Mouse (Mus musculus) neutrophil, adult 5-6 weeks (primary cell): Measurements from ENCODE around the gene Sh3bp4. TPM values are rescaled to one million over a fixed set of nuclear protein-coding genes. Genes with fewer than 3 reads are reported as not detected.

Source experiments
- ATAC-seq: fragments of 151-379, 151-347 bp; 2 replicates; pipeline ENCODE4 v1.8.0; 2017; ENCODE audit warnings: mild to moderate bottlenecking, moderate TSS enrichment; ENCODE audit not compliant: insufficient number of reproducible peaks, poor library complexity, low FRiP score, severe bottlenecking; ENCODE audit errors: extremely low read depth
- total RNA-seq: library from RNA; stranded (forward); fragments of 200-1000 nt; gene quantifications from 2 replicates; pipeline ENCODE4 v1.2.3, GENCODE M21; 2017

Gene Sh3bp4
- total RNA-seq, 1 experiment from 2014 or later, result not detected

GRCm38 (mm10) chr1:89112544-89112943 lies 42.3 kb downstream of the Sh3bp4 start:
- ATAC-seq, result no peak

DNA sequence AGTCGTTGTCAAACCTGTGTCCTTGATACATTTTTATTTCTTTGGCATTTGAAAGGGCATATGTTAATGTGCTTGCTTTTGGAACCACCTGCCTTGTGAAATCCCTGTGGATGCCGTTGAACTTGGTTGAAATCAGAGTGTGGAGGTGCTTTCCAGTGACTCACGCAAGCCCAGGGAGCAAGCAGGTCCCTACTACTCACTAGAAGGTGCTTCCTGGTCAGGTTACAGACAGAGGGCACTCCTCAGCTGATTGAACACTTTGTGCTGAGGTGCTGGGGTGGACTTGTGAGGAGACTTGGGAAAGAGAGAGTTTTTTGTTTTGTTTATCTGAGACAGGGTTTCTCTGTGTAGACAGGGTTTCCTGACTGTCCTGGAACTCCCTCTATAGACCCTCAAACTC lies 43.5 kb downstream of the Sh3bp4 start:
- no peak for ATAC-seq

DNA sequence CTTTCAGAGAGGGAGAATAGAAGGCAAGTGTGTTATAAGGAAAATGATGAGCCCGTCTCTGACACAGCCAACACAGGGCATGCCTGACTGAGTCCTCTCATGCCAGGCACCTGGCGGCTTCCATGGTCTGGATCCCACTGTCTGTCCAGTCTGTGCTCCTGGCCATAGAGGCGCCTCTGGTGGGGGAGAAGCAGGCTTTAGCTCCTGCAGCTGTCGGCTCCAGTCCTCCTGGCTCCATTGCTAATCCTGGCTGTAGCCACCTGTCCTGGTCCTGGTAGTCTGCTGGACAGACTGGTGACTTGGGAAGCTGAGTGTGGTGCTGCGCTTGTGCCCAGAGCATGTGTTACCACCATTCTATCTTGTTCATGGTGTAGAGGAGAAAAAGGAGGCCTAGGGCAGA lies 46.8 kb downstream of the Sh3bp4 start:
- ATAC-seq, result no peak

- ATAC-seq, result no peak
These were observed 47.9 kb downstream of the Sh3bp4 start for GRCm38 (mm10) chr1:89118076-89118475.

- ATAC-seq, result no peak
These were observed 48.6 kb downstream of the Sh3bp4 start for GRCm38 (mm10) chr1:89118836-89119235.

GRCm38 (mm10) chr1:89120290-89120689 lies 50.1 kb downstream of the Sh3bp4 start:
- ATAC-seq, result no peak

DNA sequence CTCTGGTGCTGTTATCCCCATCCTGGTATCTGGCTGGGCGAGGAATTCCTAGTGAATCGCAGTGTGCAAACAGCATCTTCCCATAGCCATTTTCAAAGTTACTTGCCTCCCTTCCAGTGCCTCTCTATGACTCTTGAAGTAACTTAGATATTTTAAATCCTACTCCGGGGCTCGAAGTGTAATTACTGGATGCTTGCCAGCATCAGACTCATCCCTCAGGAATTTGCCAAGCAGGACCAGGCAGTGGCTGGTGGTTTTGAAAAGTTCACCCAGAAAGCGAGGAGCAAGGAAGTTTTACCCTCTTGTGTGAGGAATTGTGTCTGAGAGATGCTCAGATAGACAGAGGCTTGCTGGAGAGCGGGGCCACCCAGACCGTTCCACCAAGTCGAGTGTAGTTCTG lies 51.3 kb downstream of the Sh3bp4 start:
- ATAC-seq, result no peak

DNA sequence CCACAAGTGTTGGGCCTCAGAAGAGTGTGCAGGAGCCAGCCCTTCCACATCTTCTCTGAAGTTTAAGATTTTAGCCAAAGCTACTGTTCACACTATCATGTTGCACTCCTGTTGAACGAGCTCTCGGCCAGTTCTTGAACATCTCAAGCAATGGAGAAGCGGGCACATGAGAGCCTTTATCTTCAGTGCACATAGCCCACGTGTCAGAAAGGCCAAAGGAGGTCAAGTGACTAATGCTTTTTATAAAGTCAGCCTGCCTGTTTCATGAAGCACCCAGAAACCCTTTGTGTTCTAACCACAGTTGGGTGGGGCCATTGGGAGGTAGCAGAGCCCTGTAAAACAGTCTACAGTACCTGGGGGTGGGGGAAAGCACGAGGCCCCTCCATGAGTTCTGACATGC lies 52.2 kb downstream of the Sh3bp4 start:
- ATAC-seq, result no peak

DNA sequence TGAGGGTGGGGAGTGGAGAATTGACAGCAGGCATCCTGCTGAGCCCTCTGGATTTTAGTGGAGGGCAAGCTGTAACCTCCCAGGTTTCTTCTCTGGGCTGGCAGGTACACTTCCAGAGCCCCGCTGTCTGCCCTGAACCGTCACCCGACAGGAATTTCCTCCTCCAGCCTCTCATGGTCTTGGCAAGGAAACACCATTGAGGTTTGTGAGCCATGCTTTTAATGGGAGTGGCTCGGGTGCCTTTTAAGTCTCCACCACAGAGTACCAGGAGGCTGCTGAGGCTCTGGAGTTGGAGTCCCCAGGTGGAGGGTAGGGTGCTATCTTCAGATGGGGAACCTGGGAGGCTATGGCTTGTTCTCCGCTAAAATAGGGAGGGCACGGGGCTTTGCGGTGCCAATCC lies 53.9 kb downstream of the Sh3bp4 start:
- ATAC-seq, result no peak

- no peak for ATAC-seq
These were observed 56.9 kb downstream of the Sh3bp4 start for GRCm38 (mm10) chr1:89127163-89127562.

DNA sequence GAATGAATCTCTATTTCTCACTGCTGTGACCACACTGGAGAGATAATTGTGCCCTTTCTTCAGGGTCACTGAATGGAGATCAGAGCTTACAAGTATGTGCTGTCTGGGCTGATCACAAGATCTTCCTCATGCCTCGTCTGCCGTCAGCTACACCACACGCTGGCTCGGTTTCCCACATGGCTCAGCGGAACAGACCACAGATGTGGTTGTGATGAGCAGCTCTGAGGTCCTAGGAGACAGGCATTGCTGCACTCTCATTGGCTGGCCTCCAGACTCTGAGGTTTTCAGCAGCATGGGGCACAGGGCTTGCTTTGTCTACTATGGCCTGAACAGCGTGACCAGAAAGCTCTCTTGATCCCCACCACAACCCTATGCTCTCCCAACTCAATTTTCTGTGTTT lies 60.2 kb downstream of the Sh3bp4 start:
- no peak for ATAC-seq

DNA sequence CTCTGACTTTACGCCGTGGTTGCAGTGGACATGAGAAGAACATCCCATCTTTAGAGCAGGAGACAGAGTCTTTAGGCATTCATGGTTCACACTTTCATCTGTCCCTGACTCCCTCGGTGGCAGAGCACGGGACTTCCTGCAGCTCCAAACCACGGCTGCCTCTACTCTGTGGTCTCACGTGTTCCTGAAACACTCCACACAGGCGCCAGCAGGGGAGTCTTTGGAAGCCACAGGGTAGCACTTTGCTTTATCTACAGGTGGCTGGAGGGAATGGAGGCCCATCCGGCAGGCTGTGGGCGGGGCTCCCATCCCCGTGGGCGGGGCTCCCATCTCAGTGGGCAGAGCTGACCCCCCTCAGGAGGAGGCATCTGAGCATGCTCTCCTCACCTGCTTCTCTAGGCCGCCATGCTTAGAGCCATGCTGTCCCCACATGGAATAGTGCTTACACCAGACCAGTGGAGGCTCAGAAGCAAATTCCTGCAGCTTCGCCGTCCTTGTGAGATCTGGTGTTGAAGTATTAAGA lies 60.9 kb downstream of the Sh3bp4 start:
- no peak for ATAC-seq

- ATAC-seq, result no peak
These were observed 61.5 kb downstream of the Sh3bp4 start for GRCm38 (mm10) chr1:89131707-89132106.

DNA sequence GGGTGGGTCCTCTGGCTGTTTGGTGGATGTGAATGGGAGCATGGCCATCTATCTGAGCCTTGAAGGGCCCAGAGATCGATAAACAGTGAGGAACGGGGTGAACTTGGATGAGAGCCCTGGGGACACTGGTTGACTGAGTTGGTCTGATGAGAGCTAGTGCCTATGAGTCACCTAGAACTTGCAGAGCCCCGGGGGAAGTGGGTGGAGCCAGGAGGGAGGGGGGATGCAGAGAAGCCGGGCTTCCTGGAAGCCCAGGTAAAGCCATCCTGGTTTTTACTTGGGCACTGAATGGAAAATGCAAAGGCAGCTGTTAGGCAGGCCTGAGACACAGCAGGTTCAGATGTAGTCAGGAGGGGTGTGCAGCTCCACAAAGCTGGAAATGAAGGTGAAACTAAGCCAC lies 63.1 kb downstream of the Sh3bp4 start:
- no peak for ATAC-seq

DNA sequence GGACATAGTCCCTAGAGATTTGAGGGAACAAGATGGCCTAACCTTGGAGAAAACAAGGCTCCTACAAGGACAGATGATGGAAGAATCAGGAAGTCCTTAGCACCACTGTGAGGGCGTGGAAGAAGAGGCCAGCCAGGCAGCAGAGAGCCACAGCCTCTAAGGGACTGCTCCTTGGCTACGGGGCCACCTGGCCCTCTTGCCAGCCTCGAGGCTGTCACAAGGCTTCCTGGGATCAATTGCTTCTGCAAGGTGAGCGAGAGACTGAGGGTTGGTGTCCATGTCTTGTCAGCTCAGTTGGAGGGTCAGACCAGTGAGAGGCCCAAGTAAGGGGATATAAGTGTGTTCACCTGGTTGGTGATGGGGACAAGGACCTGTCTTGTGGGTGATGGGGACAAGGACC lies 63.5 kb downstream of the Sh3bp4 start:
- no peak for ATAC-seq

- no peak for ATAC-seq
These were observed 66.0 kb downstream of the Sh3bp4 start for GRCm38 (mm10) chr1:89136089-89136811.

DNA sequence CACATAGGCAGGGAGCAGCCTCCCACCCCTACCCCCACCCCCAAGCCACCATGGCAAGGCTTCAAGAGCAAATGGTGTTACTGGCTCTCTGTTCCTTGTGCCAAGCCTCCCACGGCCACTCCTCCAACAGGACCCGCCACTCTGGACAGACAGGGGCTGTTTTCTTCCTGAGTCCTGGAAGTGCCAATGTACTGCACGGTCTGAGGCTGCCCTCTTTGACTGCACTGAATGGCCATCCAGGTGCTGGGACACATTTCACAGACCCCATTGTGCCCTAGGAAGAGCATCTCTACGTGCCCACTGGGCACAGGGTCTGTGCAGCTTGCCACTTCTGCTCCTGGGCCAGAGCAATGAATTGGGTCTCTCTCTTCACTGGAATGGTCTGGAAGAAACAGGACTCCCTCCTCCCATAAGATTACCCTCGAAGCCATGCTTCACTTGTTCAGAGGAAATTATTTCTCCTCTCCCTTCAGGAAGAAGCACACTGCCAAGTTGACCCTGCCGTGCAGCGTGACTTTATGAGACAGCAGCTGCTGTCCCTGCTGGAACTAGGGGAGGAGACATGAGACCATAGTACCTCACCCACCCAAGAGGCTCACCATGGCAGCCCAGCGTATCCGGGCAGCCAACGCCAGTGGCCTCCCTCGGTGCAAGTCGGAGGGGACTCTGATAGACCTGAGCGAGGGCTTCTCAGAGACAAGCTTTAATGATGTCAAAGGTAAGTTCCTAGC lies 67.0 kb downstream of the Sh3bp4 start:
- ATAC-seq, result no peak

- no peak for ATAC-seq
These were observed 68.1 kb downstream of the Sh3bp4 start for GRCm38 (mm10) chr1:89138316-89138715.

GRCm38 (mm10) chr1:89140113-89140512 lies 69.9 kb downstream of the Sh3bp4 start:
- no peak for ATAC-seq

DNA sequence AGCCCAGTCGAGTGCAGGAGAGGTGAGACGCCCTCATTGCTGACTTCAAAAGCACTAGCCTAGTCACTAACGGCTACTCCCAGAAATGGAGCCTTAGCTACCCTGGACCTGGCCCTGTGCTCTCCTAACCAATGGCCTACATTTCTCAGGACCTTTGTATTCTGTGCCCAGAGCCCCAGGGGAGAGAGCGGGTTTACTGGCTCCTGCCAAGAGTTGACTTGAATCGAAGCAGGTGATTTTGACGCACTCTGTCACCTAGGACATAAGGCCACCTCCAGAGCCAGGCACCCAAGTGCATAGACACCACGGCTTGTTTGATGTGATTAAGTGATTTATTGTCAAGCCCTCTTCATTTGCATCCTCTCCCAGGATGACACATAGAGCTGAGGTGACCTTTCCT lies 80.9 kb downstream of the Sh3bp4 start:
- ATAC-seq, result no peak
